Mouse (Mus musculus): ENCODE results near the gene Slc31a2. TPM values are rescaled to one million over a fixed set of nuclear protein-coding genes. Genes with fewer than 3 reads are reported as not detected.

The Slc31a2 gene
- total and polyA plus RNA-seq, 3 experiments = 0.13 to 5.7 (median 4.4) TPM

DNA sequence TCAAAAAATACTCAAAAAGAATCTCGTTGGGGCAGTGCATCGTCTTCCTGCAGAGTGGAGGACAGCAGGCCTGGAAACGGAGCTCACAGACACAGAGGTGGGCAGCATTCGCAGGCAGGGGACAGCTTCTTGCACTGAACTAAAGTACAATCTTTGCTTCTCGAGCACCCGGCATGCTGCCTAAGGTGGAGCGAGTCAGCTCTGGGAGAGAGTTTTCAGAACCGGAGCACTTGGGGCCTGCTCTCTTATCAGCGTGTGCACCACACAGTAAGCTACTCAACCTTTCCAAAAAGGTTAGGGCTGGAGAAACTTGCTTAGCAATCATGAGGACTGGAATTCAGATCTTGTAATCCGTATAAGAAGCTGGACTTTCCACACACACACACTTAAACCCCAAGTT is 14.3 kb downstream of the Slc31a2 start:
- Histone ChIP-seq H3K36me3 (replicated peaks) (no peaks in the 10 kb centered on the region), H3K4me1 (ENCODE audit: insufficient read depth, low read depth, low read length) (no peaks in the 10 kb centered on the region), H3K4me3 (ENCODE audit: low read depth, low read length) (no peak overlapping the region), H3K27me3 (ENCODE audit: insufficient read depth, low read length) (peaks cover 2% of the 10 kb centered on the region; the same call in 1 of the 2 replicates), H3K9me3 (replicated peaks) (no peaks in the 10 kb centered on the region)
- no peak for ATAC-seq (ENCODE audit: extremely low read depth, insufficient number of reproducible peaks, low FRiP score, poor library complexity, severe bottlenecking)
- no peak for DNase-seq (ENCODE audit: low spot score)
- TF ChIP-seq CTCF (IDR thresholded peaks at IDR 0.05; ENCODE audit: low read depth, low read length) (no peak), GATA2 (IDR thresholded peaks at IDR 0.05; ENCODE audit: borderline replicate concordance, low read depth, low read length) (no peak), TAL1 (conservative IDR thresholded peaks at IDR 0.05; ENCODE audit: low read depth, low read length) (no peak), POLR2AphosphoS5 (IDR thresholded peaks at IDR 0.05; ENCODE audit: insufficient replicate concordance, low read depth, low read length) (no peak), GATA1 (IDR thresholded peaks at IDR 0.05; ENCODE audit: borderline replicate concordance, low read length) (no peak)

DNA sequence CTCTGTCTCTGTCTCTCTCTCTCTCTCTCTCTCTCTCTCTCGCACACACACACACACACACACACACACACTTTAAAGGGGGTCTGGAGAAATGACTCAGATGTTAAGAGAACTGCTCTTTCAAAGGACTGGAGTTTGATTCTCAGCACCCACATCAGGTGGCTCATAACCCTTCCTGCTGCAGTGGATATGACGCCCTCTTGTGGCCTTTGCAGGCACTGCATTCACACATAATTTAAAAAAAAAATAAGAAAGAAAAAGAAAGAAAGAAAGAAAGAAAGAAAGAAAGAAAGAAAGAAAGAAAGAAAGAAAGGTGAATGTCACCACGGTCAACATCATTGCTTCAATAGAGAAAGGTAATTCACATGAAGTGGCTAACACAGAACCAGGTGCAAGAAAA is 14.9 kb downstream of the Slc31a2 start:
- no peak for DNase-seq (ENCODE audit: low spot score)
- H3K36me3 ChIP-seq (replicated peaks) = no peaks in the 10 kb centered on the region
- TF ChIP-seq GATA2 (IDR thresholded peaks at IDR 0.05; ENCODE audit: borderline replicate concordance, low read depth, low read length) = no peak
- no peak for TF ChIP-seq CTCF (IDR thresholded peaks at IDR 0.05; ENCODE audit: low read depth, low read length)
- TF ChIP-seq GATA1 (IDR thresholded peaks at IDR 0.05; ENCODE audit: borderline replicate concordance, low read length) = no peak
- no peak for TF ChIP-seq TAL1 (conservative IDR thresholded peaks at IDR 0.05; ENCODE audit: low read depth, low read length)
- no peak for TF ChIP-seq POLR2AphosphoS5 (IDR thresholded peaks at IDR 0.05; ENCODE audit: insufficient replicate concordance, low read depth, low read length)
- ATAC-seq (ENCODE audit: extremely low read depth, insufficient number of reproducible peaks, low FRiP score, poor library complexity, severe bottlenecking) = no peak
- H3K27me3 ChIP-seq (ENCODE audit: insufficient read depth, low read length) = peaks cover 2% of the 10 kb centered on the region; the same call in 1 of the 2 replicates
- H3K9me3 ChIP-seq (replicated peaks) = no peaks in the 10 kb centered on the region
- H3K4me1 ChIP-seq (ENCODE audit: insufficient read depth, low read depth, low read length) = no peaks in the 10 kb centered on the region
- no peak overlapping the region for H3K4me3 ChIP-seq (ENCODE audit: low read depth, low read length)

DNA sequence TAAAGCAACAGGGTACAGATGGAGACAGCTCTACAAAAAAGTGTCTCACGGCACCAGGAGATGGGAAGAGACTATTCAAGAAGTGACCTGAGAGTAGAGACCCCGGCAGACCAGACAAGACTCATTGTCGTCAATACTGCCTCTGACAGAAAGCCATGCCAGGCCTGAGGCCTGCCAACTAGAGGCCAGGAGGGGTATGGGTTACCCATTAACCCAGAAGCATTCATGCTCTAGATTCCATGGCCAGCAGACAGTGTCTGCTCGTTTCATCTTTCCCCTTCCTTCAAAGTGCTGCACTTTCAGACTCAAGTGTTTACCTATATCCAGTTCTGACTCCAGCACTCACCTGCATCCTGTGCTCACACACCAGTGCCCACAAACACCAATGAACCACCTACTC is 15.7 kb downstream of the Slc31a2 start:
- no peaks in the 10 kb centered on the region for H3K36me3 ChIP-seq (replicated peaks)
- DNase-seq (ENCODE audit: low spot score) (no peak), ATAC-seq (ENCODE audit: extremely low read depth, insufficient number of reproducible peaks, low FRiP score, poor library complexity, severe bottlenecking) (no peak)
- H3K4me1 ChIP-seq (ENCODE audit: insufficient read depth, low read depth, low read length) = no peaks in the 10 kb centered on the region
- H3K27me3 ChIP-seq (ENCODE audit: insufficient read depth, low read length) = peaks cover 2% of the 10 kb centered on the region; the same call in 1 of the 2 replicates
- no peaks in the 10 kb centered on the region for H3K9me3 ChIP-seq (replicated peaks)
- H3K4me3 ChIP-seq (ENCODE audit: low read depth, low read length) = no peak overlapping the region
- TF ChIP-seq GATA1 (IDR thresholded peaks at IDR 0.05; ENCODE audit: borderline replicate concordance, low read length) (no peak), TAL1 (conservative IDR thresholded peaks at IDR 0.05; ENCODE audit: low read depth, low read length) (no peak), POLR2AphosphoS5 (IDR thresholded peaks at IDR 0.05; ENCODE audit: insufficient replicate concordance, low read depth, low read length) (no peak), GATA2 (IDR thresholded peaks at IDR 0.05; ENCODE audit: borderline replicate concordance, low read depth, low read length) (no peak), CTCF (IDR thresholded peaks at IDR 0.05; ENCODE audit: low read depth, low read length) (no peak)

DNA sequence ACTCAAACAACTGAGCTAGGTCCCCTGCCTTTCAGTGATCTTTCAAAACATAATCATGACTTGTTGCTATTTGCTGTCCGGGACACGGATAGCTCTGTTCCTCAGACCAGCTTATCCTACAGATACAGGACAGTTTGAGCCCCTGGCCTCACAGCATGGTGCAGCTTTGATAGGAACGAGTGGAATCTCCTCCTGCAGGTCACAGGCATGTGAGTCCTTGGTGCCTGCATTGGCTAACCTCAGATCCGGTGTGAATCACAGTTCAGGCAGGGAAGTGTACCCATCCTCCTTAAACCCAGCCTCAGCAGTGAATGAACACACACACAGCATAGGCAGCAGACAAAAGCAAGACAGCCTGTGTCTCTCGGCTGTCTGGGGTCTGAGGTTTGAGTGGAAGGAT is 19.0 kb downstream of the Slc31a2 start:
- Histone ChIP-seq H3K27me3 (ENCODE audit: insufficient read depth, low read length) (peaks cover 3% of the 10 kb centered on the region), H3K9me3 (replicated peaks) (no peaks in the 10 kb centered on the region), H3K4me3 (ENCODE audit: low read depth, low read length) (no peak overlapping the region), H3K36me3 (replicated peaks) (no peaks in the 10 kb centered on the region), H3K4me1 (ENCODE audit: insufficient read depth, low read depth, low read length) (peaks cover 3% of the 10 kb centered on the region; the same call in 1 of the 2 replicates)
- TF ChIP-seq GATA2 (IDR thresholded peaks at IDR 0.05; ENCODE audit: borderline replicate concordance, low read depth, low read length) = no peak
- TF ChIP-seq TAL1 (conservative IDR thresholded peaks at IDR 0.05; ENCODE audit: low read depth, low read length) = no peak
- no peak for TF ChIP-seq CTCF (IDR thresholded peaks at IDR 0.05; ENCODE audit: low read depth, low read length)
- TF ChIP-seq GATA1 (IDR thresholded peaks at IDR 0.05; ENCODE audit: borderline replicate concordance, low read length) = no peak
- no peak for TF ChIP-seq POLR2AphosphoS5 (IDR thresholded peaks at IDR 0.05; ENCODE audit: insufficient replicate concordance, low read depth, low read length)
- ATAC-seq (ENCODE audit: extremely low read depth, insufficient number of reproducible peaks, low FRiP score, poor library complexity, severe bottlenecking) = no peak
- DNase-seq (ENCODE audit: low spot score) = no peak

DNA sequence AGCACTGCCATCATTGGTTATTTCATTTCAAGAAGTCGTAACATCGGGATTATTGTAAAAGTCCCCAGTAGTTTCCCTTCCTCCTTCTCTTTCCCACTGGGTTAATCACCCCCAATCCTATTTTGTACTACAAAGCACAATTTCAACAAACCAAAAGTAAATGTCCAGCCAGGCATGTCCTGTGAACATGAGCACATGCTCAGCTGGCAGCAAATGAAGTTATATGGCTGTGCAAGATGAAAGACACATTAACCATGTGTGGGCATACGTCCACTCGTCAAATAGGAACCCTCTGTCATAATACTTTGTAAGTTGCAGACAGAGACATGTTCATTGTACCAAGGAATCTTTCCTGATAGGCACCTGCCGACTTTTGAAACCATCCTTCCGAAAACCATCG is 20.6 kb downstream of the Slc31a2 start:
- ATAC-seq (ENCODE audit: extremely low read depth, insufficient number of reproducible peaks, low FRiP score, poor library complexity, severe bottlenecking) (no peak), DNase-seq (ENCODE audit: low spot score) (no peak)
- H3K36me3 ChIP-seq (replicated peaks) = no peaks in the 10 kb centered on the region
- TF ChIP-seq TAL1 (conservative IDR thresholded peaks at IDR 0.05; ENCODE audit: low read depth, low read length) = no peak
- no peak for TF ChIP-seq GATA2 (IDR thresholded peaks at IDR 0.05; ENCODE audit: borderline replicate concordance, low read depth, low read length)
- no peak for TF ChIP-seq GATA1 (IDR thresholded peaks at IDR 0.05; ENCODE audit: borderline replicate concordance, low read length)
- TF ChIP-seq CTCF (IDR thresholded peaks at IDR 0.05; ENCODE audit: low read depth, low read length) = no peak
- no peak for TF ChIP-seq POLR2AphosphoS5 (IDR thresholded peaks at IDR 0.05; ENCODE audit: insufficient replicate concordance, low read depth, low read length)
- H3K27me3 ChIP-seq (ENCODE audit: insufficient read depth, low read length) = peaks cover 3% of the 10 kb centered on the region
- no peaks in the 10 kb centered on the region for H3K9me3 ChIP-seq (replicated peaks)
- peaks cover 11% of the 10 kb centered on the region for H3K4me1 ChIP-seq (ENCODE audit: insufficient read depth, low read depth, low read length)
- no peak overlapping the region for H3K4me3 ChIP-seq (ENCODE audit: low read depth, low read length)

DNA sequence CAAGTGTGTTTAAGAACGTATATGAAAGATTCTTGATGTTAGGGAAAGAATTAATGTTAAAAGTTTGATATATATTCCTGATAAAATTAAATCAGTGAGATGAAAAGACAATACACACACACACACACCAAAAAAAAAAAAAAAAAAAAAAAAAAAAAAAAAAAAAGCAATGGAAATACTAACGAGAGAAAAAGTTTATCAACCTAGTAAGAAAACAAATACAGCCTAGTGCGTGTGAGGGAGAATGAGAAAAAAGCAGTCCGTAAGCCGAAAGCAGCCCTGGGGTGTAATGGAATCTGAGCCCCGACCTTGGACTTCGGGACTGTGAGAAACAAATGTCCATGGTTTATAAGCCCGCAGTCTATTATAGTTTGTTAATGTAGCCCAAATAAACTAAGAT is 23.2 kb downstream of the Slc31a2 start:
- H3K4me3 ChIP-seq (ENCODE audit: low read depth, low read length) = no peak overlapping the region
- no peak for TF ChIP-seq GATA2 (IDR thresholded peaks at IDR 0.05; ENCODE audit: borderline replicate concordance, low read depth, low read length)
- TF ChIP-seq CTCF (IDR thresholded peaks at IDR 0.05; ENCODE audit: low read depth, low read length) = no peak
- TF ChIP-seq POLR2AphosphoS5 (IDR thresholded peaks at IDR 0.05; ENCODE audit: insufficient replicate concordance, low read depth, low read length) = no peak
- TF ChIP-seq TAL1 (conservative IDR thresholded peaks at IDR 0.05; ENCODE audit: low read depth, low read length) = no peak
- no peak for TF ChIP-seq GATA1 (IDR thresholded peaks at IDR 0.05; ENCODE audit: borderline replicate concordance, low read length)
- peaks cover 3% of the 10 kb centered on the region; the same call in 1 of the 2 replicates for H3K27me3 ChIP-seq (ENCODE audit: insufficient read depth, low read length)
- peaks cover 11% of the 10 kb centered on the region for H3K4me1 ChIP-seq (ENCODE audit: insufficient read depth, low read depth, low read length)
- no peaks in the 10 kb centered on the region for H3K36me3 ChIP-seq (replicated peaks)
- no peak for ATAC-seq (ENCODE audit: extremely low read depth, insufficient number of reproducible peaks, low FRiP score, poor library complexity, severe bottlenecking)
- H3K9me3 ChIP-seq (replicated peaks) = no peaks in the 10 kb centered on the region
- no peak for DNase-seq (ENCODE audit: low spot score)

Measured in G1E (cell line).